Mouse (Mus musculus) CD4-positive helper T cell, adult 2 months (primary cell): ENCODE measurements at regions not wholly inside any gene's neighbourhood (a gene's known extent, or its start where the extent isn't known, plus 50 kb on each side); places are given as distances from the start of the nearest gene placed in this dataset.

Source experiments
- DNase-seq: peaks from one replicate; pipeline ENCODE4 v3.0.0-alpha.2; 2012; ENCODE audit warnings: low read depth, missing footprints, low spot score

DNA sequence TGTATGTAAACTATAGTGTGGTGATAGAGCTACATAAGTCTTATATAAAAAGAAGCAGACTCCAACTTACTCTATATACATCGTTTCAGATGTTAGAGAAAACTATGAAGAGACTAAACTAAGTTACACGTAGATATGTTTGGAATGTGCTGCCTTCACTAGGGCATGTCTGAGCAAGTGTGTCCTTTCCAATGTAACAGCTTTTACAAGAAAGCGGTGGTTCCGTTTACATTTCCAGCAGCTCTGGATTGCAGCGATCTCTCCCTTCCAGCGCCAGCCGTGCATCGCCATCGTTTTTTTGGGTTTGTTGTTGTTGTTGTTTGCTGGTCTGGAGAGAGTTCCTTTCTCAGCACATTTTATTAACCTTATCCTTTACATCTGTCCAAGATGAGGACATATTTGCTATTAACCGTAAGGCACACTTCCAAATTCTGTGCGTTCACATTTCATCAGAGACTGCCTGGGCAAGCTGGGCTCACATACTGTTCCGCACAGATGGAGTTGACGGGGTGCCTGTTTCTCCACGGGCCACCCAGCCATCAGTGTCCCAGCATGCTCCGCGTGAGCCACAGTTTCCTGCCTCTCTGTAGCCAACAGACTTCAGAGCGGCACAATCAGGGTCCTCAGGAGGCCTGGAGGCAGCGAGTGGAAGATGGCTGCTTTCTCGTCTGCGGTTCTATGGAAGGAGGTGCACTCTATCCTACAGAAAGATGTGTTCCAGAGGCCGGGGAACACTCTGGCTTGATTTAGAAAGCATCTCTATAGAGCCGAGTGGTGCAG, 125.2 kb upstream of the Map1b start:
- no peak for DNase-seq

DNA sequence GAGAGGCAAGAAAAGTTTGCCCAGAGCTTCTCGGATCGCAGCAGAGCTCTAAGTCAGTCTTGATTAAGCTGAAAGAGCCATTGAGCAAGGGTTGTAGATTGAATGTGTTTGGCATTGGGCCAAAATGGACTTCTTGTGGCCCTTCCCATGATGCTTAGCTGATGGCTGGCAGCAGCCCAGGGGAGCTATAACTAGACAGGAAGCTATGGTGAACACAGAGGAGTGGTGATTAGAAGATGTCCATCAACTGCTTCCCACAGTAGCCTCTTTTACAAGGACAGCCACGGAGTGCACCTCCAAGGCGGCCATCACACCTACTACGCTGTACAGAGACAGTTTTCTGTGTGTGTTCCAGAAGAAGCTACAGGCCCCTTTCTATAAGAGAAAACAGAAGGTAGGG, 116.4 kb upstream of the Map1b start:
- no peak for DNase-seq

DNA sequence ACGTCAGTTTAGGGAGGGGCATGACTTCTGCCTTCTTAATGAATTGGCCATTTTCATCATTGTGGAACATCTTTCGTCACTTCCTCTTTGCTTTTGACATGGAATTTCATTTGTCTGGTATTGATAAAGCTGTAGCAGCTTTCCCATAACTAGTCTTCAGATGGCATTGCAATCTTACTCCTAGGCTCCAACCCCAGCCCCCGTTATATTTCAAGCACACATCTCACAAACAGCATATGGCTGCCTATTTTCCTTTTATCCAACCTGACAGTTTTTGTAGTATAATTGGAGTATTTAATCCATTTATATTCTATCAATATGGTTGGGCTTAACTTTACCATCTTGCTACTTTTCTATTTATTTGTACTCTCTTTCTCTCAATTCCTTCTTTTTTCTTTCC, 114.5 kb upstream of the Map1b start:
- no peak for DNase-seq

DNA sequence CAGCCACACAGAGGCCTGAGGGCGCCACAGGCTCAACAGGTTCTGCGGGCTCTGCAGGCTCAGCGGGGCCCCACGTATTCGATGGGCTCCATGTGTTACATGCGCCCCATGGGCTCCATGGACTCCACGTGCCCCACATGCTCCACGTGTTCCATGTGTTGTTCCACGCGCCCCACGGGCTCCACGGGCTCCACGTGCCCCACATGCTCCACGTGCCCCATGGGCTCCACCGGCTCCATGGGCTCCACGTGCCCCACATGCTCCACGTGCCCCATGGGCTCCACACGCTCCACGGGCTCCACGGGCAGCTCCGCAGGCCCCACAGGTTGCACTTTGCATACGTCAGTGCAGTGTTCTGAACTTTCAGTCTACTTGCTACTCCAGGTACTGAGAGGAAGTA, 114.0 kb upstream of the Map1b start:
- no peak for DNase-seq

DNA sequence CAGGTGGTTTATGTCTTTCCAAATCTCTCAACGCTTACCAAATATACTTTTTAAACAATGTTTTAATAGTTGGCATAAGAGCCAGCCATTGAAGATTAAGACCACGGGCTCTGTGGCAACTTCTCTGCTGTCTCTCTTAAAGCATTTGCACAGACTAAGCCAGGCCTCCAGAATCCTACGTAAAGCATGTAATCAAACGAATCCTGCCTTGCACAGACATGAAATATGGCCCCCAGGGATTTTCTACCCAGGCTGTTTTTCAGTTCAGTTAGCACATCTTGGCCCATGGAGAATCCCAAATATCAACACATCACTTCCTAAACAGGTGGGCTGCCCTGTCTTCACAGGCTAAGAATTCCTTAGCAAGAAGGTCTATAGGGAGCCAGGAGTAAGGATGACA, 108.9 kb upstream of the Map1b start:
- no peak for DNase-seq

DNA sequence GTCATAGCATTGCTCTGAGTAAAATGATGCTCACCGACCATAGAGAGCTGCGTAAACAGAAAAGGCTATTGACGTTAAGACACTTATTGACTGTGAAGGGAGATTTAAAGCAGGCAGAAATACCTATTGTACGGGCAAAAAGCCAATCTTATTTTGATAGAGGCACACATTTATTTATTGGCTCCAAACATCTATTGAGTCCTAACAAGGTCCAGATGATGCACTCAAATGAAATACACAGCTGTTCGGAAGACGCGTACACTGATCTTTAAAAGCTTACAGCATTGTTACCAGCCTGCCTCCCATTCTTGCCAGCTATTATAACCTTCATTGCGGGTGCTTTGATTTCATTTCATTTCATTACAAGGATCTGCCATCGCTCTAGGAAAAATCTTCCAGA, 102.0 kb upstream of the Map1b start:
- no peak for DNase-seq

DNA sequence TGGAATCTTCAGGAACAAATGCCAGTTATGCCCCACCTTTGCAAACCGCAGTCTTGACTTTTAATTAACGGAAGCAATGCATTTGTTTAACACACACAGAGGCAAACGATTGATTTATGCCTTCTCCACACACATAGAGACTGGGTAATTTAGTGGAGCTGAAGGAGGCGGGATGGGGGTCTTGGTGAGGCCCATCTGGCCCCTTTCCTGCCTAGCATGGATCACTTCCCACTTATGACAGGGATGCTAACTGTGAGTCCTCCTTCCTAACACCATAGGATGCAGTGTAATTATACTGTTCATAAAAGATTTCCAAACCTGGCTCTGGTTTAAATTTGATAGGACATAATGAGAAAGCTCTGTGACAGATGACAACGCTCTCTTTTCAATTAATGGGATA, 101.1 kb upstream of the Map1b start:
- DNase-seq = no peak

DNA sequence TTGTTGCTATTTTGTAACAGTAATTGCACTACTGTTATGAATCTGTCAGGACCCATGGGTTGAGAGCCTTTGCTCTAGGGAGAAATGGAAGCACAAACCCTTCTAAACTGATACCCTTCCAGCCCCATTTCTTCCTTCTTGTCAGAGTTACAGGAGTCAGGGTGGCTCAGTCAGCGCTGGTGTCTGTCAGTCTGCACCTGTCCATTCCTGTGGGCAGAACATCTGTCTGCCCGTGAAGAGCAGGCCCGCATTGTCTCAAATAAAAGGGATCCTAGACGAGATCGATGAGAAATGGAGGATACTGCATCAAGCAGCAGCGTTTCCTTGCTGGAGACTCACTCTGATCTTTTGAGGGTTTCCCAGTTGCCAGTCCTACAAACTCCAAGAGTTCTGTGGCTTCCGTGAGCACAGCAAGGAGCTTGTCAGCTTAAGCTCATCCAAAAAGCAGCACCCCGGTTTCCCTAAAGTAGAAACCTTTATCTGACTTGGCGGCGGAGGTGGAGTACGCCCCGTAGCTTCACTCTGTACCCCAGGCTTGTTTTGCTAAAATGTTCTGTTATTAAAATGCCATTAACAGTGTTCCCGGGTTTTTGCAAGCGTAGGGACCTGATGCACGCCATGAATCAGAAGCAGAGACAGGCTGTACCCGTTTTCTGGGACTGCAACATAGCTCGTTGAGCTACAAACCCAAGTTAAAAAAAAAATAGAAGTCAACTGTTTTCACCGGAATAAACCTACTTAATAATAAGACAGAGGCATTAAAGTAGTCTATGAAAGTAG, 95.6 kb upstream of the Map1b start:
- DNase-seq = no peak

DNA sequence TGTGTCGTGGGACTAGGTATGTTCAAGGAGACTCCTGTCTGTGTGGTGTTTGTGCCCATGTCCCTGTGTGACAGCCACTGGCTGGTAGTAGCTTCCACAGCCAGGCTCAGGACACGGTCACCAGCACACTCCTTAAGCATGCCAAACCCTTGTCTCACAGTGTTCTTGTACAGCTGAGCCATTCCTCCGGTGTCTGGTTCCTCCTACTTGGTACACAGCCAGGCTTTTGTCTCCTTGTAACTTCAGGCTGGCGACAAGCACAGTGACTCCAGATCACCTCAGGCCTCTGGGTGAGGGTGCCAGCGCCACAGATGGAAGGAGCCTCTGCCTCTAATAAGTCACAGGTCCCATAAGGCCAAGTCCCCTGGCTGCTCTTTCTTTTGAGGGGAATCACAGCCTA, 94.2 kb upstream of the Map1b start:
- DNase-seq = no peak

DNA sequence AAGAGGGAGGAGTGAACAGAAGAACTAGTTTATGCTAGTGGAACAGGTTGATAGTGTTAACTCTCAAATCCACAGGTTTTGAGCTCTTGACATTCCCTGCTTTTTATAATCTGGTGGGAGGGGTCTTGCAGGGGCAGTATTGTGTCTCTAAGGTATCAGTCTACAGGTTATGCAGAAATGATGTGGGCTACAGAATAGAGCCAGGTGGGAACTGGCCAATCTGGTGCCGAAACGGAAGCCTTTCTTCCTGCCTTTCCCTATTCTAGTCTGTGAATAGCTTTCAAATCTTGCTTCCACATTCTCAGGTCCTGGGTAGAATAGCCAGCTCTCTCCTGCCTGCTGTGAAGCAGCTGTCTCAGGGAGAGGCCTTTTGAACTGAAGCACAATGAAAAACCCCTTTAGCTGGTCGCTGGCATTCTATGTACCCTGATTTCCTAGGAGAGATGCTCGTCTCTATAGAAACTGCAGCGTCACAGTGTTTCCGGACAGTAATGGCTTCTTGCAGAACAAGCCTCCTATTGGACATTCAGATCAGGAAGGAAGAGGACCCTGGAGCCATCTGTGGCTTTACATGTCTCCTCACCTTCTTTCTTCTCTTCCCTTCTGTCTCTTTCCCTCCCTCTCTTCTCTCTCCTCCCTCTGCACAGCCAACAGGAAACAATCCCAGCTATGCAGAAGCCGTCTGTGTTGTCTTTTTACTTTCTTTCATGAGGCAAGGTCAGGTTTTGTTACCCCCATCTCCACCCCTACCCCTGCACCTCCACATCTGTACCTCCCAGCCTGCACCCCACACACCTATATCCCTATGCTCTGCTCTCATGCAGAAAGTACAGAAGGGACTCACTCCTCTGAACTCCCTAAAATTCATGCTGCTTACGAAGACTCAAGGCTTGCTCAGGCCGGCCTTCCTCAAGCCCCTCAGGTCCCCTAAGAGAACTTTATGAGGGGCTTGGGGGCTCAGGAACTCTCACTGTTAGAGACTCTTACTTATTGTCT, 93.1 kb upstream of the Map1b start:
- no peak for DNase-seq

DNA sequence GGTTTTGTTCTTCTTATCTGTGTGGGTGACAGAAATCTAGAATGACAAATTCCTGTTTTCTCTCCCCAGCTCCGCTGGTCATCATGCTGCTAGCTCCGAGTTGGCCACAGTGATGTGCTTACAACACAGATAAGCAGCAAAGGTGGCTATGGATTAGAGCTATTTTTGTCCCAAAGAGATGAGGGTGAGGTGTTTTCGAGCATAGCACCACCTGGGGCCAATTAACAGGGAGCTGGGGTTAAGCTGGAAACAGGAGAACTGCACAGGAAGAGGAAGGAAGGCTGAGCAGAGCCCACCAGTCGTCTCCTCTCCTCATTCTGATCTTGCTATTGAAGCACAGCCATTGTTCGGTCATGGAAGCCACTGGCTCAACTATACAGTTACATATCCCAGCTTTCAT, 92.3 kb upstream of the Map1b start:
- no peak for DNase-seq

DNA sequence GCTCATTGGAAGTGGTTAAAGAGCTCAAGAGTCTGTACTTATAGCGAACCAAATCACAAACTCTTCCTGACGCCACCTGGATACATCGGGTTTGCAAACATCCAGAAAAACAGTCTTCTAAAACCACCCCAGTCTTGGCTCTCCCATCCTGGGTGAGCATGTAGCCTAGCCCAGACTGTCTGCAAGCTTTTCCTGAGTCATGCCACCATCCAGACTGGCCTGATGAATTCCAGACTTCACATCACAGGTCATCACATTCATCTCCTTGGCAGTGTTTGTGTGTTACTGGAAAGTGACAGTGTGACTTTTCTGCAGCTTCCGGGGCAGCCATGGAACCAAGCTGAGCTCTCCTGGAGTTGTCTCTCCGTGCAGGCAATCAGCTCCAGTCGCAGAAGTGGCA, 90.9 kb upstream of the Map1b start:
- no peak for DNase-seq

DNA sequence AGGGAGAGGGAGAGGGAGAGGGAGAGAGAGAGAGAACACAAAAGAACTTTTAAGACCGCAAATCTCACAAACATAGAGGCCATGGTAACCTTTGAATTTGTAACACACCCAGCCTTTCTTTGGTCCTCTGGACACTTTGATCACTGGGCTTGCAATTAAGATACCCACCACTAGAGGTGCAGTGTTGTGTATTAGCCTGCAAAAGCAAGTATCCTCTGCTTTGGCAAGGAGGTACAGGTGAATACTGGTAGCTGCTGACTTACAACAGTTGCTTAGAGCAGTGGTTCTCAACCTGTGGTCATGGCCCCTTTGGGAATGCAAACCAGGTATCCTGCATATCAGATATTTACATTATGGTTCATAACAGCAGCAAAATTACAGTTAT, 90.3 kb upstream of the Map1b start:
- no peak for DNase-seq

DNA sequence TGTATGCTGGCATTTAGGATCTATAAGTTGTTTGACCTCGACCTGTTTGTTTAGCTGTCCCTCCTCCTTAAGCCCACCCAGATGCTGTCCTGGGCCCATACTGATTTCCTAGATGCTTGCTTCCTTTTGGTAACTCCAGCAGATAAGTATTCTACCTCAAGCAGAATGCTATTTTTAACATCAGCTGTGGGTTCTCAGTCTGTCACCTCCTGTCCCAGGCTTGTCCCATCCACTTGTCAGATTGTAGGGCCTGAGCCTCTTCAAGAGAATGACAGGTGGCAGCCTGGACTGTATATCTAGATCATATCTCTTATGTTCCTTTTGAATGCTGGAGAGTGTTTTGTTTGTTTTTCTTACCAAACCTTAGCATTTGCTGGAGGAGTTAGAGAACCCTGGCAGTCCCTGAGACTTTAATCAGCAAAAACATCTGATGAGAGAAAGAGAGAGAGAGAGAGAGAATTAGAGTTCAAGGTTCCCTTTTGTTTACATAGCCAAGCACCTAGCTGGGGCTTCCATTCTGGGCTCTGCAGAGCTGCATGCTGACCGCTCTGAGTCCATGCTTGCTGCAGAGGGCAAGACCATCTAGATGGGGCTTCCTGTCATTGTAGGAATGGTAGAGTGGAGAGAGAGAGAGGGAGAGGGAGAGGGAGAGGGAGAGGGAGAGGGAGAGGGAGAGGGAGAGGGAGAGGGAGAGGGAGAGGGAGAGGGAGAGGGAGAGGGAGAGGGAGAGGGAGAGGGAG, 89.7 kb upstream of the Map1b start:
- no peak for DNase-seq

DNA sequence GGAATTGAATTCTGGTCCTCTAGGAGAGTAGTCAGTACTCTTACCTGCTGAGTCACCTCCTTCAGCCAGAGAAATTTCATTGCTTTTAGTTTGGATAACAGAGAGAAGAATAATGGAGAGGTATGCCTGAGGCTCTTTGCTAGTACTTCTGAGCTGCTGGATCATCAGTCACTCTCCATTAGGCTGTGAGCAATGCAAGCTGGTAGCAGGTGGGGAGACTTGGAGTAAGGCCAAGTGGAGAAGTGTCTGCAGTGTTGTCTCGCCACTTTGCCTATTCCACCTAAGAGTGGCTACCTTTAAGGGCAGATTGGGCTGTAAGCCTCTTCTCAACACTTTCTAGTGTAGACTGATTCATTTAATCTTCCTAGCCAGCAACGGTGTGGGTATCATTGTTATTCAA, 81.6 kb upstream of the Map1b start:
- no peak for DNase-seq

DNA sequence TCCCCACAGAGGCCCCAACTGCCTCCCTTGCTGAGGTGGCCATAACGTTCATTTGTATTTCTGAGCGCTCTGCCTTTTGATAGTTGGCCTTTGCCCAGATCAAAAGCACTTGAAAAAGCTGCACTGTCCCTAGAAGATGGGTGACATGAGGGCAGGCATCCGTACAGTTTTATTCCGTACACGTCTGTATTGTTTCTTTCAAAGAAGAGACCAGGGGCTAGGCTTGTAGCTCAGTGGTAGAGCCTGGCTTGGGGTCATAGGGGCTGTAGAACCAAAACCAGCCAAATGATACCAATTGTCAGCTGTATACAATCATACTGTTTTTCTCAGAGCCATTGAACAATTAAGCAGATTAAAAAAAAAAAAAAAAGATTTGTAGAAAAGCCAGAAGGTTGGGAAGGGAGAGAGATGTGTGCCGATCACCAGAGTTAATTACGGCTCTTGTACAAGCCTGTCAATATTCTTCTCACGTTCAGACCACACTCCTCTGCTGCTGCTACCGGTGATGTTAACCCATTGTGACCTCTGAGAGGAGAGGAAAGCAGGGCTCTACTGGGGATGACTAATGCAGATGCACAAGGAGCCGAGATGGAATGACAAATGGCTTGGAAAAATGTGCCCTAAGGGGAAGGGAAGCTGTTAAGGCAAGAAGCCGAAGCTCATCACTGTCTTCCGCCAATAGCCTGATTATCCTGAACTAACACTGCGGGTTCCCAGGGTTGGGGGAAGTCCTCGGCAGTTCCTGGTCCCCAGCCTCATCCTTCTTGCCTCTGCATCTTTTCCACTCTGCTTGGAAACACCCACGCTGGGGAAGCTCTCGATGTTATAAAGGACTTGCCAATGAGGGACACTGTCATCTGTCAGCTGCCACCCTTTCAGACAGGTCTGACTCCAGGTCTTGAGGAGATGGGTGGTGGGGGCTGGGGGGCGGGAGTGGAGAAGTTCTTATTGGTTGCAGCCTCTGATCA, 77.8 kb upstream of the Map1b start:
- no peak for DNase-seq

DNA sequence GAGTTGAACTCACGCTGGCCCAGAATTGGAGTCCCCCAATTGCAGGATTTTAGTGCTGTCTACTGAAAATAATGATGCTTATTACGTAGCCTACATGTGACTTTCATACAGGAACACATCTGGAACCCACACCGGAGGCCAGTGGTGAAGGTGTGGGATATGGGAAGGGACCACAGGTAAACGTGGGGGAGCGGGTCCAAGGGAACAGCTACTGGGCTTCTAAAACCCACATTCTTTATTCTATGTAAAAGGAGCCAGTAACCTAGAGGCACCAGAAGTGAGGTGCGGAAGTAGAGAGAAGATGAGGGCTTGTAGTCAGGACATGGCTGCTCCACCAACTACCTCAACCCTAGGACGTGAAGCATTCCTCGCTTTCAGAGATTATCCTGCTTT, 76.9 kb upstream of the Map1b start:
- DNase-seq = no peak

DNA sequence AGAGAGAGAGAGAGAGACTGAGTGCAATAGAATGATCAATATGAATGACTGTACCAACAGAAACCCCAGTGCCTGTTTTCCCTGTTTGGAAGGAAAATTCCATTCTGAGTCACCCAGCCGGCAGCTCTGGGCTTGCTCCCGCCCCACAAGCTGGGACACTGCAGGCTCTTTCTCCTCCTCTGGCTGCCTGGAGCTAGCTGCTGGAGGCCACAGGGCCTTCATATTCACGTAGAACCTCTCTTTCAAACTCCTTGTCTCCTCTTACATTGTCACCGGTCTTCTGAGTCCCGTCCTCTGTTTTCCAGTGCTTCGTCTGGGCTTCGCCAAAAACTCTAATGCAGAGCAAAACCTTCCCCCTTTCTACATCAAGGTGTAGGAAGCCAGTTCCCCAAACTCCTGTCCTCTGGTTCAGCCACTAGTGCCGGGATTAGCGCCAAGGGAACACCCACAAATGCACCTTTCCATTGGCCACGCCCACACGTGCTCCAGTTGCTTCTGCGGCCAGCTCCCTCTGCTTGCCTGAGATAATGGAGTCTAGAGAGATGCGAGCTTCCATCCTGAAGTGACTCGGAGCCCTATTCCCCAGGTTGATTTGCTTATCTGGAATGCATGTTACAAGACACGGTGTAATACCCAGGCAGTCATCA, 76.4 kb upstream of the Map1b start:
- no peak for DNase-seq

DNA sequence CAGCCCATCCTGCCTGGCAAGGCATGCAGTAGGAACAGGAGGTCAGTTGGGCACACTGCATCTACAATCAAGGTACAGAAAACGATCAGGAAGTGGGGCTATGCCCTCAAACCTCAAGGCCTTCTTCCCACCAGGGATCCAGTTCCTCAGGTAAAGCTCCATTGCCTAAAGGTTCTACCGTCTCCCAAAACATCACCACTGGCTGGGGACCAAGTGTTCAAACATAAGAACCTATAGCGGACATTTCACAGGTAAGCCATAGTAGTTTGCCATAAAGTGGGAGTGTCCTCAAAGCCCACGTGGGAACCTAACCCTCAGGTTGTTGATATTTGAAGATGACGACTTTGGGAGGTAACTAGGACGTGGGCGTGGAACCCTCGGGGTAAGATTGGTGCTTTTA, 72.3 kb upstream of the Map1b start:
- DNase-seq = no peak

DNA sequence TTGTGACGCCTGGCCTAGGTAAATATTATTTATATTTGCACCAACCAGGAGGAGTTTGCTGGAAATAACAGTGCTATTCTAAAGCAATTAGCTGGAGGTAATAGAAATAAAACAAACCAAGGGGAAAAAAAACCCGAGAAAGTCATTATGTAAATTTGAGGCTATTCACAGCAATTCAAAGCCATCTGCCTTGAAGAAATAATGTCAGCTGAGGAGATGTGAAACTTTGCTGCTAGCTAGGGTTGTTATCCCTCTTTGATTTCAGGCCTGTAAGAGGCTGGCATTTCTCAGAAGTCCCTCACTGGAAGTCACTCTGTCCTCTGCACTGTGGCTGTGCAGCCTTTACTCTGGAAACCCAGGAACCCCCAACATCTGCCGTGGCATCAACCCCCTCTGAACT, 67.5 kb upstream of the Map1b start:
- no peak for DNase-seq
